Mouse (Mus musculus): ENCODE measurements around the gene Rnf34. TPM values are rescaled to one million over a fixed set of nuclear protein-coding genes. Genes with fewer than 3 reads are reported as not detected.

Gene Rnf34
- 10 to 100 TPM; 58.0 TPM for total RNA-seq (2021)

GRCm38 (mm10) chr5:122849521-122850318 is at the start of gene Rnf34:
TSS of gene Rnf34 (plus strand) at chr5:122850048.
- DNase-seq (ENCODE audit: extremely low spot score in 1 of 2, low spot score in 1 of 2): peak; percentile 86

- DNase-seq (ENCODE audit: extremely low spot score in 1 of 2, low spot score in 1 of 2): no peak
Measured at GRCm38 (mm10) chr5:122800345-122801010, 49.4 kb upstream of the Rnf34 start.

GRCm38 (mm10) chr5:122801684-122802083 is 48.2 kb upstream of the Rnf34 start:
- no peak for DNase-seq (ENCODE audit: extremely low spot score in 1 of 2, low spot score in 1 of 2)

- DNase-seq (ENCODE audit: extremely low spot score in 1 of 2, low spot score in 1 of 2): no peak
Measured at GRCm38 (mm10) chr5:122802706-122803105, 47.1 kb upstream of the Rnf34 start.

- DNase-seq (ENCODE audit: extremely low spot score in 1 of 2, low spot score in 1 of 2): no peak
Measured at GRCm38 (mm10) chr5:122805503-122805902, 44.3 kb upstream of the Rnf34 start.

- DNase-seq (ENCODE audit: extremely low spot score in 1 of 2, low spot score in 1 of 2): peak in 1 of 2 experiments; percentile 63
Measured at GRCm38 (mm10) chr5:122811364-122812079, 38.3 kb upstream of the Rnf34 start.

- DNase-seq (ENCODE audit: extremely low spot score in 1 of 2, low spot score in 1 of 2): no peak
Measured at GRCm38 (mm10) chr5:122812699-122813098, 37.1 kb upstream of the Rnf34 start.

GRCm38 (mm10) chr5:122820777-122821523 is 28.9 kb upstream of the Rnf34 start, which contains the start of gene Anapc5:
TSS of gene Anapc5 (minus strand) at chr5:122821339.
- peak; percentile 75 to 76 for DNase-seq (ENCODE audit: extremely low spot score in 1 of 2, low spot score in 1 of 2)

- DNase-seq (ENCODE audit: extremely low spot score in 1 of 2, low spot score in 1 of 2): no peak
Measured at GRCm38 (mm10) chr5:122821524-122821885, 28.3 kb upstream of the Rnf34 start.

- DNase-seq (ENCODE audit: extremely low spot score in 1 of 2, low spot score in 1 of 2): no peak
Measured at GRCm38 (mm10) chr5:122822441-122822840, 27.4 kb upstream of the Rnf34 start.

GRCm38 (mm10) chr5:122823976-122824375 is 25.9 kb upstream of the Rnf34 start:
- no peak for DNase-seq (ENCODE audit: extremely low spot score in 1 of 2, low spot score in 1 of 2)

GRCm38 (mm10) chr5:122824450-122824849 is 25.4 kb upstream of the Rnf34 start:
- DNase-seq (ENCODE audit: extremely low spot score in 1 of 2, low spot score in 1 of 2): no peak

GRCm38 (mm10) chr5:122825099-122825498 is 24.7 kb upstream of the Rnf34 start:
- DNase-seq (ENCODE audit: extremely low spot score in 1 of 2, low spot score in 1 of 2): no peak

GRCm38 (mm10) chr5:122832536-122832935 is 17.3 kb upstream of the Rnf34 start:
- no peak for DNase-seq (ENCODE audit: extremely low spot score in 1 of 2, low spot score in 1 of 2)

- DNase-seq (ENCODE audit: extremely low spot score in 1 of 2, low spot score in 1 of 2): no peak
Measured at GRCm38 (mm10) chr5:122832996-122833395, 16.9 kb upstream of the Rnf34 start.

- DNase-seq (ENCODE audit: extremely low spot score in 1 of 2, low spot score in 1 of 2): no peak
Measured at GRCm38 (mm10) chr5:122841126-122841525, 8.7 kb upstream of the Rnf34 start.

GRCm38 (mm10) chr5:122843799-122844198 is 6.0 kb upstream of the Rnf34 start:
- no peak for DNase-seq (ENCODE audit: extremely low spot score in 1 of 2, low spot score in 1 of 2)

GRCm38 (mm10) chr5:122850319-122851002 is 613 bp downstream of the Rnf34 start:
- peak; percentile 12 to 17 for DNase-seq (ENCODE audit: extremely low spot score in 1 of 2, low spot score in 1 of 2)

GRCm38 (mm10) chr5:122852611-122853010 is 2.8 kb downstream of the Rnf34 start:
- no peak for DNase-seq (ENCODE audit: extremely low spot score in 1 of 2, low spot score in 1 of 2)

GRCm38 (mm10) chr5:122855858-122856257 is 6.0 kb downstream of the Rnf34 start:
- no peak for DNase-seq (ENCODE audit: extremely low spot score in 1 of 2, low spot score in 1 of 2)

Measured in layer of hippocampus, postnatal 25 days (tissue).